Mouse (Mus musculus) heart, adult 8-10 months (tissue): ENCODE data around the gene Chaf1a. TPM values are rescaled to one million over a fixed set of nuclear protein-coding genes. Genes with fewer than 3 reads are reported as not detected.

Experiments used
- DNase-seq: peaks from one replicate; pipeline ENCODE4 v3.0.0; 2022; ENCODE audit warnings: low spot score
- total RNA-seq, 4 experiments: library from RNA; stranded (reverse); gene quantifications; 2 replicates each; pipeline ENCODE4 v1.2.4; 2022

Gene Chaf1a
- total RNA-seq, 4 experiments from 2014 or later, result 0.84 to 1.9 (median 1.4) TPM

DNA sequence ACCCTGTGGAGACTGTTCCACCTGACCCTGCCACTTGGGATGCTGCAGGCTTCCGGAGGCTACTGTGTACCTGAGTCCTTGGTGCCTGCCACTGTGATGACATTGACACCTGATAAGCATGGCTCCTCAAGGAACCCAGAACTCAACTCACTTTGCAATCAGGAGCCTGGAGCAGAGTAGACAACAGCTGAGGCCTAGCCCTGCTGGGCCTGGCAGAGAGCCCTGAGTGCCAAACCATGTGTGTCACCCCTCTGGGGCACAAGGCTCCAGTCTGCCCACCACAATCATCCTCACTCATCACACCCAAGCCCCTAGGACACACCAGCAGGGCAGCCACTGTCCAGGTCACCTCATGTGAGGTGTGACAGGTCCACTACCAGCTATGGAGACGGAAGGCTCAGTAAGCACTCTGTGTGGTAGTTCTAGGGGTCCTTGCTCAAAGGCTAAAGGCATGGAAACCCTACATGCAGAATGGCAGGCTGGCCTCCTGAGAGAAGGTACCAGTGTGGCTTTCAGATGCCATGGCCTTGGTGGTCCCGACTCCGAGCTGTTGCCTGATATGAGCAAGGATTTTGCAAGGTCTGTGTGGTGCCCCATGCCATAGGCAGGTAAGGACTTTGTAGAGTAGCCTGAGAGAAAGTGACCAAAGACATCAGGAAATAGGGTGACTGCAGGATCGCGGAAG, 19.7 kb upstream of the Chaf1a start:
- DNase-seq, result no peak

DNA sequence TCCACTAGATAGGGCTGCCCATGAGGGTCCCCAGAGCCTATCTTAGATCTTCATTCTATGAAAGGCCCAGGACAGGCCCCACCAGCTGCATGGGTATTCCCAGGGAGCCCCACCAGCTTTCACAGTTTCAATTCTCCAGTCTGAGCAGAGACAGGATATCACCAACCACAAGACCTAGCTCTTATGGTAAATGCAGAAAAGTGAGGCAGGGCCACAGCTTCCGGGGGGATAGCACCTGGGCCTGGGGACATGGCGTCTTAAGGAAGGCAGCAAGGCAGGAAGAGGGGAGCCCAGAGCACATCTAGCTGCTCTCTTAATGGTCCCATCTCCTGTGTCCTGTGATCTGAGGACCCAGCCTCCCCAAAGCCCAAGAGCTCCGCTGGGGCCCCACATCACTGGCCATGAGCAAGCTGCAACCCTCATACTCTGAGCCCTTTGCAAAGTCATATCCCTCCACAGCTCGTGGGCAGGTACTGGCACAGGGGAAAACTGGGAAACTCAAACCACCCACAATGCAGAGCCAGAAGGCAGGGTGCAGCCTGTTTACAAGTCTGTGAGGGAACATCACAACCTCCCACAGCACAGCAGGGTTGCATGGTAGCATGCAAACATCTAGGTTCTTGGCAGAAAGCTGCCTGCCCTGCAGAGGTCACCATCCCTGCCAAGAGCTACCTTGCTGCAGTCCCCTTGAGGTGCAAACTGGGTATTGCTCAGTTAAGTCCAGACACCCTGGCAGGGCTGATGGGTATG, 18.9 kb upstream of the Chaf1a start:
- no peak for DNase-seq

DNA sequence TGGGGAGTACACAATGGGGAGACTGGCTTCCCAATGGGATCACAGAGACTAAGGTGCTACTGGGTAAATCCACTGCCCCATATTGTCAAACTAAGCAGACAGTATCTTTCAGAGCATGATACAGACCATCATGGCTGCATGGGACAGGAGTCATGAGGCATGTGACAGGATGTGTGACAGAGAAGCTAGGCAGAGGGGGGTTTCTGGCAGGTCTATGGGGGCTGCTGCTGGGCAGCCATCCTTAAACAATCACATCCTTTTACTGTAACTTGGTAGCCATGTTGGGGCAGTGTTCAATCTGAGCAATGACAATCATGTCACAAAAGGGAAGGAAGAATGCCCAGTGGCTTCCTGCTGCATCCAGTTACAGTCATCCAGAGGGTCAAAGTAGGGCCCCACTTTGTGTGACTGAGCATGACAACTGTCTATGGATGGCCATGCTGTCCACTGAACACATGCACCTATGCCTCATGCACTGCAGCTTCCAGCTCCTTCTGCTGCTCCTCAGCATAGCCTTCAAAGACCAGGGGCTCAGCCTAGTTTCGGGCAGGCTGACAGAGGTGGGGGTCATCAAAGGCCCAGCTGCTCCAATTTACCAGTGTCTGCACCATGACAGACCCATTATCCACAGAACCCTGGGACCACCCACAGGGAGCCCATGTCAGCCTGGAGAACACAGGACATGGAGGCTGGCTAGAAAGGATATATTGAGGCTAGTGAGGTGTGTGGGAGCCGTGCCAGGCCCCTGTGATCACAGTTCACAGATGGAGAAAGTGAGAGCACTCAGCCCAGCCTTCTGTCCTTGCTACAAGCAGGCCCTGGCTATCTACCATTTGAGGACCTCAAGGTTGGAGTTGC, 17.9 kb upstream of the Chaf1a start:
- no peak for DNase-seq

DNA sequence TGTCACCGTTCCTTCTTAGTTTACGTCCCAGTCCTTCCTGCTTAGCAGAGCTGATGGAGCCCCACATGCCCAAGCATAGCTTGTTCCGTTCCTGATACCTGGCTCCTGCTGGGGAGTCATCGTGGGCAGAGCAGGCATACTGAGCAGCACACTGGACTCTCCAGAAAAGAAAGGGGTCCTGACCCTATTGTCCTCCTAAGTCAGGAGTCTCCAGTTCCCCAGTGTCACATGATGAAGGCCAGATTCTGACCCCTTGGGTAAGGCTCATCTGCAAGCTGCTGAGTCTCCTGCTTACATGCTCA, 17.3 kb upstream of the Chaf1a start:
- no peak for DNase-seq

DNA sequence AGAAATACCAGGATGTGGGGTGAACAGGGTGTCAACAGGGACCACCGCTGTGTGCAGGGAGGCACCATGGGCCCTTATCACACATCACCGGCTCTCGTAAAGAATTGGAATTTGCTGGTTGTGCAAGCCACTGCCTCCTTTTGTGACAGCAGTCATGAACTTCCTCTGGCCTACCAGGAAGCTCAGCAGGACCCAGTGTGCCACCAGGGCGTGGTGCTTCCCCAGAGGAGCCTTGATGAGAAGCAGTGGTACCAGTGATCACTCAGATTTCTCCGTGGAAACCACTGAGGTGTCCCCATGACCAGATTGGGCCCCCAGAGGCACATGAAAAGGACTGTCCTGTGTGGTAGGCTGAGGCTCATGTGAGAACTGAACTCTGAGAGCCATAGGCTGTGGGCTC, 16.9 kb upstream of the Chaf1a start:
- no peak for DNase-seq

DNA sequence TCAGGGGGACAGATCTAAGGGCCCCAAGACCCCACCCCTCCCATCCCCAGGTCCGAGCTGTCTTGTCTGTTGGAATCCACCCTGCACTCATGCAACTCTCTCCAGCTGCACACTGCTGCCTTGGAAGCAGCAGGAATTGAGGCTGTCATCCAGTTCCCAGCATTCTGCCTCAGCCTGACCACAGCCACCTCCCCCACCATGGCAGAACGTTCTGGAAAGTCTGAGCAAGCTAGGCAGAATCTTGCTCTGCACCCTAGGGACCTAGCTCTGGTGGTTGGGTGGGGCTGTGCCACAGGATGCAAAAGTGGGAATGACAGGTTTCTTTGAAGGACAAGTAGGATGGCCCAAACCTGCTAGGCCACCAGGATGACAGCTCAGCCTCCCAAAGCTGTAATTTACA, 15.8 kb upstream of the Chaf1a start:
- no peak for DNase-seq

DNA sequence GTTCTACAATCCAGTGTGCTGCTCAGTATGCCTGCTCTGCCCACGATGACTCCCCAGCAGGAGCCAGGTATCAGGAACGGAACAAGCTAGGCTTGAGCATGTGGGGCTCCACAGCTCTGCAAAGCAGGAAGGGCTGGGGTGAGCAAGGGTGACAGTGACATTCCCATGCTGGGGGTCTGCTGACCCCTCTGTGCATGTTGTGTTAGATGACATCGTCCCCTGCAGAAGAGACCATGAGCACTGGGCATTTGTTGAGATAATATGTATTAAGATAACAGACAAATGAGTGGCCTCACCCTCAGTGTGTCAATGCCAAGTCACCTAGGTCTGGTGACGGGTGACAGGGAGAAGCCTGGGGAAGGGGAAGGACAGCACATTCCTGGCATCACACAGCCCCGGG, 15.3 kb upstream of the Chaf1a start:
- no peak for DNase-seq

DNA sequence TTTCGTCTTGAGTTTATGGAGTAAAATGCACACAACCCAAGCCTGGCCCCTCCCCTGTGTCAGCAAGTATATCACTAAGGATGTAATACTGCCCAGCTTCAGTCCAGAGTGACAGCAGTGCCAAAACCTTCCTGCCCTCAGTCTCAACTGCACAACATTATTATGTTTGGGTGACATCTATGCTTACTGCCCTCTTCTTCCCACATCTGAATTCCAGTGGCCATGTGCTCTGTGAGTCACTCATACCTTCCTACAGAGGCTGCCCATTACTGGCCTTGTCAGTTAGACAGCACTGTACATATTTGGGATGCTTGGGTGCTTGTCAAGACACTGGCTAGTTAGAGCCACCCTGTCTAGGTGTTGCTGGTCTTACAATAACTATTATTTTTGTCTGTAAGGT, 13.9 kb upstream of the Chaf1a start:
- DNase-seq, result no peak

DNA sequence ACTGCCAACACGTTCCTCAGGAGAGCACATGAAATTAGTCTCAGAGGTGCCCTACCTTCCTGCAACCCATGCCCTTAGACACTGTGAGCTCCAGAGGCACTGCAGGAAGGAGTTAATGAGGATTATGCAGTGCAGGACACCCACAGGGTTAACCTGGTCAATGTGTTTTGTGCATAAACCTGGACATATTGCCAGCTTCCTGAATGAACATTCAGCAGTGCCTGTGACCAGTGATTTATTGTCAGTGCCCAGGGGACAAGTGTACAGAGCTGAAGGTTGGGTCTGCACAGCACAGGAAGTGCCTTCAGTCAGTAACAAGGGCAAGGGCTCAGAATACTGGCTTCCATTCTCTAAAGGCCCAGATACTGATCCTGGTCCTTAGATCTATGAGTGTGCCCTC, 13.4 kb upstream of the Chaf1a start:
- no peak for DNase-seq

DNA sequence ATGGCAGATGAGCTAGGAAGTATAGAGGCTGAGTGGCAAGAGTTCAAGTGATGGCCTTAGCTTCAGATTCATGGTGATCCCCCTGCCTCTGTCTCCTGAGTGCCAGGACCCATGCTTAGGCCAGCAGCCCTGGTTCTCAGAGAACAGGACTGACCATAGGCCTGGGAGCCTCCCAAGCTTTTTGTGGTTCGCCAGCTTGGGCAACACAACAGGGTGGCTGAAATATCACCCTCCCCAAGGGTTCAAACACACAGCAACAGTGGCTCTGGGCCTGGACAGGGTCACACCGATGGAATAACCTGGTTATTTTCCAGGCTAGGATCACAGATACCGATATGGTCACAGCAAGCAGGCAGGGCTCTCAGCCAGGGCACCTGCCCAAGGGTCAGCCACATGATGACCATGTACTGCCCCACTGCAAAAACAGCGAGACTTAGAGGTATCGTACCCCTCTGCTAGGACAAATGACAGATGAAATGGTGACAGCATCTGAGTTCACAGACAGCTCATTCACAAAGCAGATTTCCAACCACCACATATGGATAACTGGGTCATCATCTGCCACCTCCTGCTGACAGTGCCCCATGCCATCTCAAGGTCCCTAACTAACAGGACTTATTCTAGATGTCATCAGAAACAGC, 12.3 kb upstream of the Chaf1a start:
- DNase-seq, result no peak

DNA sequence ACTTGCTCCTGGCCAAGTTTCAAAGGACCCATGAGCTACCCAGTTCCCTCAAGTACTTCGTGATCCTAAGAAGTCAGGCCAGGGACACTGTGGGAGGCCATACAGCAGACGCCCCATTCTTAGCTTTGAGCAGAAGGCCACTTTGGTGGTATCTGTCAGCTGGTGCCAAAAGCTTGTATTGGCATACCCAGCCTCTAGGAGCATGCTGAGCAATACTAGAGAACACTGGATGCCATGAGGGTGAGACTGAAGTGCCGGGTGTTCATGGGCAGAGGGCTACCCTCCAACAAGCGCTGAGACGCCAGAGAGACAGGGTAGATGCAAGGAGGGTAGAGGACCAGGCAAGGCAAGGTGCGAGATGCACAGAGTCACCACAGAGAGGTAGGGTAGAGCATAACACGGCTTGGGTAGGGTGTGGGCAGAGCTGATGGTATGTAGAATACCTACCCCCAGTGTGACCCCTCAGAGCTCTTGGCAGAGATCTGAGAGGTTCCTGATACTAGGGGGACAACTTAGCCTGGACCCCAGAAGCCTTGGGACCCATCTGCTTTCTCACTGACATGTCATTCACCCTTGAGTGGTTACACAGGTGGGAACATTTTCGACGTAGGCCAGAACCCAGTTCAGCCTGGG, 9.9 kb upstream of the Chaf1a start:
- DNase-seq, result no peak

DNA sequence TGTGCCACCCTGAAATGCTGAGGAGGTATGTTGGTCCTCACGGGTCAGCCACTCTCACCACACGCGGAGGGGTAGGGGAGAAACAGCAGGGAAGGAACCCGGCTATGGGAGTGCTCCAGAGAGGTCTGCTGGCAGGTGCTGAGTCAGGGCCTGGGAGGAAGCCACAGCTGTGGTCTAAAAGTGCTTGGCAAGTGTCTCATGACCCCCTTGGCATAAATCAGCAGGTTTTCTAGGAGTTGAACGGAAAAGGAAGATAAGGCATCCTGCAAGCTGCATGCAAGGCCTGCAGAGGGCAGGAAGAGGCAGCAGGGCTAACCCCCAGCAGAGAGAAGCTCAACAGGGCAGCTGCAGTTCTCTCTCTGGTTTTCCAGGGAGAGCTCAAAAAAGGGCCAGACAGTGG, 9.3 kb upstream of the Chaf1a start:
- no peak for DNase-seq

DNA sequence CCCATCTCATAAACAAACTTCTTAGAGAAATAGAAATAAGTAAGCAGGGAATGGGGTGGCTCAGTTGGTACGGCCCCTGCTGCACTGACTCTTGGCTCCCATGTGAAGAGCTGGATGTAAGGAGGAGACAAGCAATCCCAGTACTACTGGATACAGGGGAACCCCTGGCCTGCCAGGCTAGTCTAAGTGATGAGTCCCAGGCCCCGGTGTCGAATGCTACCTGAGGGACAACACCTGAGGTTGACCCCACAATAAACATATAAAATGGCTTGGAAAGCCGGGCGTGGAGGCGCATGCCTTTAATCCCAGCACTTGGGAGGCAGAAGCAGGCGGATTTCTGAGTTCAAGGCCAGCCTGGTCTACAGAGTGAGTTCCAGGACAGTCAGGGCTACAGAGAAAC, 8.8 kb upstream of the Chaf1a start:
- no peak for DNase-seq

DNA sequence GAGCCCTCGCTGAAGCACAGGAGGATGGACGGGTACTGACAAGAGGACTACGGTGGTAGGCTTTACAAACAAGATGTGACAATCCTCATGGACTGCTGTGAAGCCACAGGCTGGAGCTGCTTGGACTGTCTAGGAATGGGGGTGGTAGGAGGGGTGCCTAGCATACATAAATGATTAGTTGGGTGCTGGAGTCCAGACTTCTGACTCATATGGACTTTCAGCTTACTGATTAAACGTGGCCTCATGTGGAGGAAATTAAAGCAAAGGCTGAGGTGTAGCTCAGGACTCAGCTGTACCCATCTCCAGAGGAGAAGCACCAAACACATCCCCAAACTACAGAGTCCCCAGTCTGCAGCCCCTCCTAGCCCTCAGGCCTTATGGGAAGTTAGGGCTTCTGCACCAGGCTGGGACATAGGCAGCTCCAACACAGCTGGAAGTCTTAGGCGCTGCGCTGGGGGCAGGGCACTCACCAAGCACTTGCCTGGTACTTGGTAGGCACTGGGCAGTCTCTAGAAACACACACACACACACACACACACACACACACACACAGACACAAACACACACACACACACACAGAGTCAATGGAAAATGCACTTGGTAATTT, 8.0 kb upstream of the Chaf1a start:
- DNase-seq, result no peak

DNA sequence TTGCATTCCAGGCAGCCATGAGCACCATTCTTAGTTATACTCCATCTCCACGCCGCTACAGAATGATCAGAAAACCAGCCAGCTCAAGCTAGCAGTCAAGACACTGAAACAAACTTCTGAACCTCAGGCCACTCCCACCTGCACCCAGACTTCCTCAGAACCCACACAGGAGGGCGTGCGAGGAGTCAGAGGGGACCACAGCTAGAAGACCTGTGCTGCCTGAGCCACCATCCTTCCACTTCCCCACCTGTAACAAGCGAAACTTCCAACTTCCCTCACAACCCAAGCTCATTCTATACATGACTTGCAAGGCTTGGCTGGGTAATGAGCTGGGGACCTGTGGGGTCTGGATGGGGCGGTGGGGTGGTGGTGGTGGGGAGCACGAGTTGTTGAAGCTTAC, 7.4 kb upstream of the Chaf1a start:
- no peak for DNase-seq

DNA sequence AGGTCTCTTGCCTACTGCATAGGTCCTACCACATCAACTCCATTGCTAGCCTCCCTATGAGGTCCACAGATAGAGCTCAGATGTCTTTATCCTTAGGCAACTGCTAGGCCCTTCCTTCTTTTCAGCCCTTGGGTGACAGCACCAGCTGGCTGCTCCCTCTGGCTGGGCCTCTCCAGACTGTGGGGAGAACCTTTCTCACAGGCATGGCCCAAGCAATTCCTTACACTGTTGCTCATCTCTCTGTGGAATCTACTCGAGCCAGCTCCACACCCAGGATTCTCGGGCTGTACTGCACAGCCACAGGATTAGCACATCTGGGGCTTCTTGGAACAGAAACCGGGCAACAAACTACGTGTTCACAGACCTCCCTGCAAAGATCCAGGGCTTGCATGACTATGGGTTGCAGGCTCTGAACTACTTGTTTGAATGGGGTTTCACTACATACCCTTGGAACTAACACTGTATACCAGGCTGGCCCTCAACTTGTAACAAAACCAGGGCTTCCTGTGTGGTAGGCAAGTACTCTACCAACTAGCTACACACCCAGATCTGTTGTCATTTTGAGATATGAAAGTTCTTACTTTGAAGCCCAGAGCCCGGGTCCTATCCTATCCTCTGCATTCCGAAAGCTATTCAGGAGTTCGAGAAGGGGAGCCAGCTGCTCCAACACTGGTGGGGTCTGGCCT, 6.1 kb upstream of the Chaf1a start:
- DNase-seq, result no peak

DNA sequence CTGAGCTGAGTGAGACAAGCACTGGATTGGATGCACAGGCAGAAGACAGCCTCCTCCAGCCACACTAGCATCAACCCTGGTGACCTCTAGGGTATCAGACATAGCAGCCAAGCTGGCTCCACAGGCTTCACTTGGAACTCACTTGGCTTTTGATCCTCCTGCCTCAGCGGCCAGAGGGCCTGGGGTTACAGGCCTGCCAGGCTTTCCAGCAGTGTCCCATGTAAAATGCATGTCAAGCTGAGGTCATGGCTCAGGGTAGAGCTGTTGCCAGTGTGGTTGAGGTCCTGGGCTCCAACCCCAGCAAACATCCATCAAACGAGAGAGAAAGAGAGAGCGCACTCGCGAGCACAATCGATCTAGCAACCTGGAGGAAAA, 5.5 kb upstream of the Chaf1a start:
- DNase-seq, result no peak

DNA sequence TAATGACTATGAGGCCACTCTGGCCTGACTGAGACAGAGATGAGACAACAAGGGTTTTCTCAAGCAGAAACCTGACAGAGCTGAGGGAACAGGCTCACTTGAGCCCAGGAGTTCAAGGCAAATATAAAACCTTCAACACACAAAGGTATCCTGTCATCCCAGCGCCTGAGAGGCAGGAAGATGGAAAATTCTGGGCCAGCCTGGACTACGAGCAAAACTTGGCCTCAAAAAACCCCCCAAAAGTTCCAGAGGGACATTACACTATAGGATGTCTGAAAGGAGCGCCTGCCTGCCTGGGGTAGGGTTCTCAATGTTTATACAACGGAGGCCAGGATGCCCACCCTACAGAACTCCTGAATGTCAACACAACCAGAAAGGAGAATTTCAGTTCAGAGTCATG, 5.0 kb upstream of the Chaf1a start:
- no peak for DNase-seq

DNA sequence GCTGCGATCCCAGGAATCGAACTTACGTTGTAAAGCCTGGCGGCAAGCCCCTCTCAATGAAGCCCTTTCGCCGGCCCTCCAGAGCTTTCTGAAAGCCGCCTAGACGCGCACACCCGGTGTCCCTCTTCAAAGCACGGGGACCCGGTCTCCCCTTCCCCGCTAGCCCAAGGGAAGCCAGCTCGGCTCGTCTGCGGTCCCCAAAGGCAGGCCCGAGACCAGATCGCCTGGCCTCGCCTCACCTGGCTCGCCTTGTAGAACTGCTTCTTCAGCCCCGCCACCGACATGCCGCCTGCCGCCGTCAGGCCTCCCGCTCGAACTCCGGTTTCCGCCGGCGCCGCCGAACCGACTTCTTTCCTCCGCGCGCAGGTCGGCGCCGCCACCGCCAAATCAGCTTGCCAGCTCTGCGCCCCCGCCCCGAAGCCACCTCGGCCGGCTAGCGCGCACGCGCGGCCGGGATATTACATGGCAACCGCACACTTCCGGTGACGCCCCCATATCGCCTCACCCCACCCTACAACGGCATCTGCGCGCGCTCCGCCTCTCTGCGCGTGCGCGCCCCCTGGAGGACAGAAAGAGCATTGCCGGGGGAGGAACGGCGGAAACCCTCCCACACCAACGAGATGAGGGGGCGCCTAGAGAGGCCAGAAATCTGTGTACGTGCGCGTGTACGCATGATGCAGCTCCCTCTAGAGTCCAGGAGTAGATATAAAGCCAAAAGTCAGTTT, 3.9 kb upstream of the Chaf1a start, which contains the start of gene Sh3gl1:
Gene Sh3gl1 (minus strand): TSS at position 460 of the 725 bp plus-strand sequence.
- DNase-seq, result peak; percentile 99

DNA sequence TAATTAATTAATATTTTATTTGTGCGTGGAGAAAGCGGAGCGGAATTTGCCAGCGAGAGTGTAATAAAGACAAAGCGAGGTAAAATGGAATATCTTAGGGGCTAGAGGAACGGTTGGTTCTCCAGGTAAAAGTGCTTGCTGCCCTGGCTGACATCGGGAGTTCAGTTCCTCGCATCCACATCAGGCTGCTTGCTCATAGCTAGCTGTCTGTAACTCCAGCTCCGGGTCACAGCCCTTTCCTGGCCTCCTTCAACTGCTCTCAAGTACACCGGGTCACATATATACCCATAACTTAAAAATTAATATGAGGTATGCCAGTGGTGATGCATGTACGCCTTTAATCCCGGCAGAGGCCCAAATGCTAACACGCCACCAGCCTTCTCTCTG, 3.3 kb upstream of the Chaf1a start:
- no peak for DNase-seq
